Mouse (Mus musculus) embryonic facial prominence, embryonic 13.5 days (tissue): ENCODE measurements around the gene Mlx. TPM values are rescaled to one million over a fixed set of nuclear protein-coding genes. Genes with fewer than 3 reads are reported as not detected.

Experiments used
- ATAC-seq: fragments of 200-750 bp; cut with Nextera tagmentation; 2 replicates; pipeline ENCODE4 v1.8.0; 2017; ENCODE audit warnings: low read depth; ENCODE audit not compliant: insufficient number of reproducible peaks, insufficient read depth, low FRiP score, low TSS enrichment
- H3K27ac ChIP-seq: fragments of 300-500 bp; sonication (generic); 2 replicates; pipeline ENCODE4 v1.5.1; 2015; ENCODE audit warnings: moderate library complexity, mild to moderate bottlenecking, inconsistent platforms
- H3K27me3 ChIP-seq: fragments of 300-500 bp; sonication (generic); 2 replicates; pipeline ENCODE4 v1.6.1; 2015; ENCODE audit warnings: mild to moderate bottlenecking, inconsistent platforms
- H3K36me3 ChIP-seq: fragments of 300-500 bp; sonication (generic); 2 replicates; pipeline ENCODE4 v1.6.1; 2015; ENCODE audit warnings: mild to moderate bottlenecking, inconsistent platforms
- H3K4me1 ChIP-seq: fragments of 300-500 bp; sonication (generic); 2 replicates; pipeline ENCODE4 v1.6.1; 2015; ENCODE audit warnings: inconsistent platforms
- H3K4me2 ChIP-seq: fragments of 300-500 bp; sonication (generic); 2 replicates; pipeline ENCODE4 v1.6.1; 2015; ENCODE audit warnings: moderate library complexity, mild to moderate bottlenecking, inconsistent platforms
- H3K4me3 ChIP-seq: fragments of 300-500 bp; sonication (generic); 2 replicates; pipeline ENCODE4 v1.5.1; 2015; ENCODE audit warnings: mild to moderate bottlenecking, inconsistent platforms
- H3K9ac ChIP-seq: fragments of 300-500 bp; sonication (generic); 2 replicates; pipeline ENCODE4 v1.6.1; 2015; ENCODE audit warnings: mild to moderate bottlenecking, inconsistent platforms
- H3K9me3 ChIP-seq: fragments of 300-500 bp; sonication (generic); 2 replicates; pipeline ENCODE4 v1.6.1; 2016; ENCODE audit warnings: inconsistent platforms
- WGBS: fragments of 180-500 bp; shearing (Covaris S2); methylation state at CpG from one replicate; pipeline ENCODE4 v1.1.7; 2015; ENCODE audit warnings: mixed read lengths; 5-methylcytosine and 5-hydroxymethylcytosine counted together
- polyA plus RNA-seq: library from polyadenylated mRNA; unstranded; fragments of >200 nt; fragmentation: Nextera tagmentation; extraction: Ambion mirVana; gene quantifications from 2 replicates; pipeline ENCODE4 v1.2.1, GENCODE M21; 2015

Mlx gene
- polyA plus RNA-seq, 1 experiment from 2014 or later = 46.8 TPM

- ATAC-seq = no peak
- Histone ChIP-seq H3K27me3 (peaks cover 22% of the 10 kb centered on the region), H3K9ac (no peak overlapping the region; the same call in 1 of the 2 replicates), H3K4me3 (peak overlapping the region; percentile 24), H3K4me1 (peaks cover 45% of the 10 kb centered on the region), H3K36me3 (peaks cover 12% of the 10 kb centered on the region), H3K27ac (no peak overlapping the region), H3K4me2 (peak overlapping the region; percentile 59), H3K9me3 (no peaks in the 10 kb centered on the region)
- WGBS = 22% methylated on average over 18 of the region's 18 CpGs
These were observed 20.3 kb upstream of the Mlx start for GRCm38 (mm10) chr11:101066549-101067412.

GRCm38 (mm10) chr11:101069391-101070188 is 17.5 kb upstream of the Mlx start, which contains the start of gene Naglu:
Naglu (plus strand) TSS chr11:101070012.
- Histone ChIP-seq H3K4me3 (peak within 1 kb of the TSS; percentile 72), H3K27ac (no peak within 1 kb of the TSS), H3K4me1 (peaks cover 22% of the 10 kb centered on the region), H3K36me3 (no peaks in the 10 kb centered on the region), H3K9ac (peak within 1 kb of the TSS; percentile 79), H3K4me2 (peak within 1 kb of the TSS; percentile 98), H3K27me3 (peaks cover 32% of the 10 kb centered on the region), H3K9me3 (no peaks in the 10 kb centered on the region)
- peak; percentile 73 for ATAC-seq
- WGBS = 4% methylated on average over 35 of the region's 35 CpGs

- Histone ChIP-seq H3K27me3 (peaks cover 32% of the 10 kb centered on the region), H3K4me2 (peak overlapping the region; percentile 98), H3K27ac (no peak overlapping the region), H3K4me1 (peaks cover 21% of the 10 kb centered on the region), H3K4me3 (peak overlapping the region; percentile 72), H3K9ac (peak overlapping the region; percentile 79), H3K9me3 (no peaks in the 10 kb centered on the region), H3K36me3 (no peaks in the 10 kb centered on the region)
- peak; percentile 34; the same call in 1 of the 2 replicates for ATAC-seq
- WGBS = under 1% methylated on average over 36 of the region's 36 CpGs
These were observed 16.9 kb upstream of the Mlx start for GRCm38 (mm10) chr11:101070189-101070527.

GRCm38 (mm10) chr11:101070987-101071386 is 16.1 kb upstream of the Mlx start:
- peak overlapping the region; percentile 98 for H3K4me2 ChIP-seq
- WGBS = 68% methylated on average over 6 of the region's 6 CpGs
- no peak for ATAC-seq
- peaks cover 32% of the 10 kb centered on the region for H3K27me3 ChIP-seq
- no peaks in the 10 kb centered on the region for H3K36me3 ChIP-seq
- no peak overlapping the region; the same call in 1 of the 2 replicates for H3K4me3 ChIP-seq
- H3K4me1 ChIP-seq = peaks cover 21% of the 10 kb centered on the region
- no peak overlapping the region for H3K27ac ChIP-seq
- H3K9ac ChIP-seq = no peak overlapping the region
- H3K9me3 ChIP-seq = no peaks in the 10 kb centered on the region

DNA sequence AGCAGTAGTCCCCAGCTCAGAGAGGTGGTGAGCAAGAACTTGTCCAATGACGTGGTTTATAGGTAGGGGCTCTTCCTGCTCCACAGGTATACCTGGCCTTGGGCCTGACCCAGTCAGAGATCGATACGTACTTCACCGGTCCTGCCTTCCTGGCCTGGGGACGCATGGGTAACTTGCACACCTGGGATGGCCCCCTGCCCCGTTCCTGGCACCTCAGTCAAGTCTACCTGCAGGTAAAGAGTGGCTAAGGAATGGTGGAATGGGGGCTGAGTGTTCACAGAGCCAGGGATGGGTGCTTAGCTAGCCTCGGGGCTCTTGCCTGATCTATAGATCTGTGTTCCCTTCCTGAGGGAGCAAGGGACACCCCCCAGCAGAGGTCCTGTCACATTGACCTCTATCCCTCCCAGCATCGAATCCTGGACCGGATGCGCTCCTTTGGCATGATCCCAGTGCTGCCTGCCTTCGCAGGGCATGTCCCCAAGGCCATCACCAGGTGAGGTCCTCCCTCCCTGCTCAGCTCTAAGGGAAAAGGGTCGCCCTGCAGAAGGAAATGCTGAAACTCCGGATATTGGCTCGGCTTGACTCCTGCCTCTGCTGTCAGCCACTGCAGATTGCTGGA is 15.2 kb upstream of the Mlx start:
- Histone ChIP-seq H3K4me1 (peaks cover 16% of the 10 kb centered on the region), H3K4me3 (no peak overlapping the region), H3K9me3 (no peaks in the 10 kb centered on the region), H3K27me3 (peaks cover 41% of the 10 kb centered on the region), H3K36me3 (no peaks in the 10 kb centered on the region), H3K27ac (no peak overlapping the region), H3K9ac (no peak overlapping the region), H3K4me2 (no peak overlapping the region)
- WGBS = 63% methylated on average over 14 of the region's 14 CpGs
- ATAC-seq = no peak

DNA sequence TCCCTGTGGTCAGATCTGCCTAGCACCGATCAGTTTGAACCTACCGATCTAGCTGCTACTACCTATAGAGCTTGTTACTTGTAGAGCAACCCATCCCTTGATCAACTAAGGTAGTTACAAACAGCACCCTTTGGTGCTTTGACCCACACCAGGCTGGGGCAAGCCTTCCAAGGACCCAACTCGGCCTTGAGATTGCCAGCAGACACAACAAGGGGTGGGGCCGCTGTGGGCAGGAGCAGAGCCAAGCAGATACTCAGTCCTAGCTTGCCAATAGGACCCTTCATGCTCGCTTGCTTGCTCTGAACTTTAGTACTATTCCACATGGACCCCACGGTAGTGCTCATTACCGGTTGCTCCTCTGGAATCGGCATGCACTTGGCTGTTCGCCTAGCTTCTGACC is 9.0 kb upstream of the Mlx start, which contains the start of gene Hsd17b1:
TSS of gene Hsd17b1 (plus strand) at position 291 of the 400 bp plus-strand sequence.
- Histone ChIP-seq H3K27me3 (peaks cover 61% of the 10 kb centered on the region), H3K4me1 (peaks cover 16% of the 10 kb centered on the region), H3K27ac (no peak within 1 kb of the TSS), H3K9ac (no peak within 1 kb of the TSS), H3K4me3 (0 out of 2 replicates have a peak within 1 kb of the TSS, but pooled peaks have one; percentile 24), H3K4me2 (peak within 1 kb of the TSS; percentile 49; the same call in 1 of the 2 replicates), H3K9me3 (no peaks in the 10 kb centered on the region), H3K36me3 (no peaks in the 10 kb centered on the region)
- ATAC-seq = no peak
- 69% methylated on average over 9 of the region's 9 CpGs for WGBS

DNA sequence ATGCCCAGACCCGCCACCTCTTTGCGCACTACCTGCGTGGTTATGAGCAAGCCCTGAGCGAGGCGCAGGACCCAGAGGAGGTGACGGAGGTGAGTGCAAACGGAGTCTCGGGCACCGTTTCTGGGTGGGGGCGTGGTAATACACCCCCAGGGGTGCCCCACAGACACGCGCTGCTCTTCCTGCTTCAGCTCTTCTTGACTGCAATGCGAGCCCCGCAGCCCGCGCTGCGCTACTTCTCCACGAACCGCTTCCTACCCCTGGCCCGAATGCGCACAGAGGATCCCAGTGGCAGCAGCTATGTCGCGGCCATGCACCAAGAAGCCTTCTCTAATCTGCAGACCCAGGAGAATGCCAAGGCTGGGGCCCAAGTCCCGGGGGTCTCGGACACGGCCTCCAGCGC is 7.3 kb upstream of the Mlx start:
- H3K27me3 ChIP-seq = peaks cover 58% of the 10 kb centered on the region
- H3K4me2 ChIP-seq = peak overlapping the region; percentile 49

GRCm38 (mm10) chr11:101080421-101080820 is 6.7 kb upstream of the Mlx start:
- no peak overlapping the region for H3K4me3 ChIP-seq
- no peaks in the 10 kb centered on the region for H3K9me3 ChIP-seq
- WGBS = 51% methylated on average over 5 of the region's 5 CpGs
- ATAC-seq = no peak
- peaks cover 24% of the 10 kb centered on the region for H3K4me1 ChIP-seq
- no peak overlapping the region for H3K9ac ChIP-seq
- no peak overlapping the region for H3K4me2 ChIP-seq
- peaks cover 58% of the 10 kb centered on the region for H3K27me3 ChIP-seq
- H3K36me3 ChIP-seq = peaks cover 10% of the 10 kb centered on the region
- no peak overlapping the region for H3K27ac ChIP-seq

More for the DNA sequence above, 7.3 kb upstream of the Mlx start:
- no peaks in the 10 kb centered on the region for H3K9me3 ChIP-seq
- H3K27ac ChIP-seq = no peak overlapping the region
- H3K4me3 ChIP-seq = peak overlapping the region; percentile 24
- peak overlapping the region; percentile 28; the same call in 1 of the 2 replicates for H3K9ac ChIP-seq
- 2% methylated on average over 27 of the region's 27 CpGs for WGBS
- no peak for ATAC-seq
- peaks cover 3% of the 10 kb centered on the region; the same call in 1 of the 2 replicates for H3K36me3 ChIP-seq
- H3K4me1 ChIP-seq = peaks cover 24% of the 10 kb centered on the region

DNA sequence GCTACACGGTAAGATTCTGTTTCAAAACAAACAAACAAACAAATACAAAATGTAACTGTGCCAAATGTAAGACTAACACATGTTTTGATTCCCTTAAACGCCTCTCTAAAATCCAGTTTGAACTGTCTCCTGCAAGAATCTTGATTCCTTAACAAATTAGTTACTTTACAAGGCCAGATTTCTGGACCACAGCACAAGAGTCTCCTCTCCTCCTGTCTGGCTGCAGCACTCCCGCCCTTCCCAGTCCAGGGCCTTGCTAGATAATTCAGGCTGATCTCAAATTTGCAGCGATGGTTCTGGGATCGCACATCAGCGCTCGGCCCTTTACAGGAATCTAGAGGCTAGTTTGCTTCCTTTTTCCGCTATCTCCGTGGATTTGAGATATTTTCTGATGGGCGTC is 5.4 kb upstream of the Mlx start:
- Histone ChIP-seq H3K9me3 (no peaks in the 10 kb centered on the region), H3K4me3 (peak overlapping the region; percentile 71), H3K4me1 (peaks cover 30% of the 10 kb centered on the region), H3K36me3 (peaks cover 15% of the 10 kb centered on the region), H3K27ac (peak overlapping the region; percentile 87; the same call in 1 of the 2 replicates), H3K27me3 (peaks cover 51% of the 10 kb centered on the region), H3K9ac (peak overlapping the region; percentile 88), H3K4me2 (peak overlapping the region; percentile 99)
- WGBS = 5% methylated on average over 10 of the region's 10 CpGs
- no peak for ATAC-seq

DNA sequence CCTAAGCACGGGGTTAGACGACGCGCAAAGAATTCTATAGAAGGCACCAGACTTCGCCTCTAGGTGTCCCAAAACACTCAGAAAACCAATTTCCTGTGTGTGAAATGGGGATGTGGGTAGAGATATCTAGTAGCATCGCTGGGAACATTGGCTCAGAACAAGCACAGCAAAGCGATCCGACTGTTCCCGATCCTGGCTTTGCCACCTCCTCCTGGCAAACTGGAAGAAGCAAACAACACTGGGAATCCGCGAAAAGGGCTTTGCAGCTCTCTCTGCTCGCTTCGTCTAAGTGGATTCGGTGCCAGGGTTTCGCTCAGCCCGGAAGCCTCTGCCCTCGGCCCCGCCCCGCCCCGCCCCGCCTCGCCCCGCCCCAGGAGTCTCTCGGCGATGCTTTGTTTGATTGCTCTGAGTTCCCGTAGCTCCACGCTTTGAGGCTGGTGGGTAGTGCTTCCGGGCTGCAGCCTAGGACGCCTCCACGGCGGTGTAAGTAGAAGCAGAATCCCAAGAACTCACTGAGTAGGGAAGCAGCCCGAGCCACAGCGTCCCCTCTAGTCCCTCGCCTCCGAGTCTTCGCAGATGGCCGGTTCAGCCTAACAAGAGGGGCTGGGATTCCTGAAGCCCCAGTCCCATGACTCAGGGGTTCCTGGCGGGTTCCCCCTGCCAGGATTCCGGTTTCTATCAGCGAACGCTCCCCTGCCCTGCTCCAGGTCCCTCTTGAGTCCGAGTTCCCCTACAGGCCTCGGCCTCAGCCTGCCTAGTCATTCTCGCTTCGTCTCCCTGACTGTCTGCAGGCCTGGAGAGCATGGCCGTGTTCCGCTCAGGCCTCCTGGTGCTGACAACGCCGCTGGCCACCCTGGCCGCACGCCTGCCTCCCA is 4.6 kb upstream of the Mlx start, which contains the start of gene Coasy:
TSS of gene Coasy (plus strand) at position 358 of the 875 bp plus-strand sequence.
- Histone ChIP-seq H3K9ac (peak within 1 kb of the TSS; percentile 88), H3K4me1 (peaks cover 34% of the 10 kb centered on the region), H3K9me3 (no peaks in the 10 kb centered on the region), H3K27ac (peak within 1 kb of the TSS; percentile 87), H3K4me3 (peak within 1 kb of the TSS; percentile 71), H3K27me3 (peaks cover 44% of the 10 kb centered on the region), H3K4me2 (peak within 1 kb of the TSS; percentile 99), H3K36me3 (peaks cover 15% of the 10 kb centered on the region)
- WGBS = 0% methylated on average over 51 of the region's 51 CpGs
- peak; percentile 84 for ATAC-seq
